Mouse (Mus musculus) forebrain, embryonic 12.5 days (tissue): Measurements from ENCODE around the gene Ldlr. TPM values are rescaled to one million over a fixed set of nuclear protein-coding genes. Genes with fewer than 3 reads are reported as not detected.
A peak's percentile ranks its signal among the peaks of the same experiment; 100 is the strongest.

Source experiments
- ATAC-seq: fragments of 200-750 bp; cut with Nextera tagmentation; 2 replicates; pipeline ENCODE4 v1.8.0; 2017; ENCODE audit warnings: moderate TSS enrichment; ENCODE audit not compliant: low FRiP score
- H3K27ac ChIP-seq: fragments of 300-500 bp; sonication (generic); 2 replicates; pipeline ENCODE4 v1.5.1; 2016; ENCODE audit warnings: mild to moderate bottlenecking
- H3K27me3 ChIP-seq: fragments of 300-500 bp; sonication (generic); 2 replicates; pipeline ENCODE4 v1.6.1; 2016; ENCODE audit warnings: mild to moderate bottlenecking
- H3K36me3 ChIP-seq: fragments of 300-500 bp; sonication (generic); replicated peaks from 2 replicates; pipeline ENCODE4 v1.6.1; 2016; ENCODE audit warnings: mild to moderate bottlenecking
- H3K4me1 ChIP-seq: fragments of 300-500 bp; sonication (generic); 2 replicates; pipeline ENCODE4 v1.6.1; 2016
- H3K4me2 ChIP-seq: fragments of 300-500 bp; sonication (generic); 2 replicates; pipeline ENCODE4 v1.6.1; 2016; ENCODE audit warnings: mild to moderate bottlenecking, moderate library complexity
- H3K4me3 ChIP-seq: fragments of 300-500 bp; sonication (generic); replicated peaks from 2 replicates; pipeline ENCODE4 v1.5.1; 2016; ENCODE audit warnings: mild to moderate bottlenecking
- H3K9ac ChIP-seq: fragments of 300-500 bp; sonication (generic); 2 replicates; pipeline ENCODE4 v1.6.1; 2016; ENCODE audit warnings: mild to moderate bottlenecking
- H3K9me3 ChIP-seq: fragments of 300-500 bp; sonication (generic); 2 replicates; pipeline ENCODE4 v1.6.1; 2016
- WGBS: fragments of 180-500 bp; shearing (Covaris S2); methylation state at CpG from one replicate; pipeline ENCODE4 v1.1.7; 2016; 5-methylcytosine and 5-hydroxymethylcytosine counted together
- polyA plus RNA-seq: library from polyadenylated mRNA; unstranded; fragments of >200 nt; fragmentation: Nextera tagmentation; extraction: Ambion mirVana; gene quantifications from 2 replicates; pipeline ENCODE4 v1.2.1, GENCODE M21; 2016

Ldlr gene
- polyA plus RNA-seq, 1 experiment from 2014 or later: 40.3 TPM

- Histone ChIP-seq H3K27ac (no peak overlapping the region), H3K4me1 (no peaks in the 10 kb centered on the region), H3K36me3 (peaks cover 66% of the 10 kb centered on the region), H3K9me3 (no peaks in the 10 kb centered on the region), H3K9ac (no peak overlapping the region), H3K4me3 (no peak overlapping the region), H3K4me2 (no peak overlapping the region), H3K27me3 (no peaks in the 10 kb centered on the region)
- 90% methylated on average over 6 of the region's 6 CpGs for WGBS
- ATAC-seq: no peak
These were observed 26.3 kb downstream of the Ldlr start for GRCm38 (mm10) chr9:21749382-21750118.

GRCm38 (mm10) chr9:21750370-21750769 is 27.1 kb downstream of the Ldlr start:
- no peaks in the 10 kb centered on the region for H3K9me3 ChIP-seq
- no peaks in the 10 kb centered on the region for H3K4me1 ChIP-seq
- H3K36me3 ChIP-seq: peaks cover 65% of the 10 kb centered on the region
- no peak for ATAC-seq
- H3K27me3 ChIP-seq: no peaks in the 10 kb centered on the region
- H3K9ac ChIP-seq: no peak overlapping the region
- no peak overlapping the region for H3K27ac ChIP-seq
- H3K4me3 ChIP-seq: no peak overlapping the region
- H3K4me2 ChIP-seq: no peak overlapping the region
- WGBS: 76% methylated on average over 3 of the region's 3 CpGs

DNA sequence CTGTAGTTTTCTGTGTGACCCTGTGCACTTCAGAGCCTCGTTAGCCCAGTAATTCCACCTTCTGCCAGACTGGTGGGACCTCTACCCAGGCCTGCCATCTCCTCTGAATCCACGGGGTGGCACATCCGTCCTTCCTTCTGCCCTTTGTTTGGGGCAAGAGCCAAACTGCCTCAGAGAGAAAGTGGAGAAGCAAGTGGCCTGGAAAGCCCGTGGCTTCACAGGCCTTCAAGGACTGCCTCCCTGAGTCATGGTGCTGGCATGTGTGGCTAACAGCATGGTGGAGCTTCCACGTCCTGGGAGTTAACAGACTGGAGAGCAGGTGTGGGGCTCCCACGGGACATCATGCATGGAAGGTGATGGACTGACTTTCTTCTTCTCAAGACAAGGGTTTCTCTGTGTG is 28.1 kb downstream of the Ldlr start:
- Histone ChIP-seq H3K4me1 (no peaks in the 10 kb centered on the region), H3K4me3 (no peak overlapping the region), H3K4me2 (no peak overlapping the region), H3K9me3 (no peaks in the 10 kb centered on the region), H3K36me3 (peaks cover 62% of the 10 kb centered on the region), H3K27me3 (no peaks in the 10 kb centered on the region), H3K9ac (no peak overlapping the region), H3K27ac (0 out of 2 replicates have a peak overlapping the region, but pooled peaks have one; percentile 2)
- no peak for ATAC-seq
- 71% methylated on average over 6 of the region's 6 CpGs for WGBS

- Histone ChIP-seq H3K27ac (peak overlapping the region; percentile 54; the same call in 1 of the 2 replicates), H3K36me3 (peaks cover 62% of the 10 kb centered on the region)
- 63% methylated on average over 10 of the region's 10 CpGs for WGBS
These were observed 29.0 kb downstream of the Ldlr start for GRCm38 (mm10) chr9:21752252-21752792.

DNA sequence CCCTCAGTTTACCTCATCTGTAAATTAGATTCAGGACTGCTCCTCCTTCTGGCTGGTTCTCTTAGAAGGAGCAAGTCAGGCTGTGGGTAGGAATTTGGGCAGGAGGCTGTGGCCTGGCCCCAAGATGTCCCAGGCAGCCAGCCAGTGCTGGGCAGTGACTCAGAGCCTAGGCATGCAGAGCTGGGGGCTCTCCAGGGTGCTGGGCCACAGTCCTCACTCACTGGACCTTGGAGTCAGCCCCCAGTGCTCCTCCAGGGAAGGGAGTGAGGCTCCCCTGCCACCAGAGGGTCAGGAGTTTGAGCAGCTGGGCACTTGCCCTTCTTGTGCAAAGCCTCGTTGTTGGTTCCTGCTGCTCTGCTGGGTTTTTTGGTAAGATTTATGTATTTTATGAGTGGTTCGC is 30.7 kb downstream of the Ldlr start:
- peaks cover 50% of the 10 kb centered on the region for H3K36me3 ChIP-seq
- no peak for ATAC-seq
- peaks cover 6% of the 10 kb centered on the region for H3K4me1 ChIP-seq
- no peak overlapping the region for H3K4me3 ChIP-seq
- no peak overlapping the region for H3K4me2 ChIP-seq
- no peak overlapping the region for H3K9ac ChIP-seq
- no peaks in the 10 kb centered on the region for H3K9me3 ChIP-seq
- 94% methylated on average over 2 of the region's 2 CpGs for WGBS
- H3K27ac ChIP-seq: no peak overlapping the region
- no peaks in the 10 kb centered on the region for H3K27me3 ChIP-seq

More at GRCm38 (mm10) chr9:21752252-21752792, 29.0 kb downstream of the Ldlr start:
- H3K4me2 ChIP-seq: no peak overlapping the region
- H3K4me1 ChIP-seq: no peaks in the 10 kb centered on the region
- H3K4me3 ChIP-seq: no peak overlapping the region
- ATAC-seq: no peak
- H3K9ac ChIP-seq: no peak overlapping the region
- no peaks in the 10 kb centered on the region for H3K27me3 ChIP-seq
- H3K9me3 ChIP-seq: no peaks in the 10 kb centered on the region

GRCm38 (mm10) chr9:21754516-21755321 is 31.4 kb downstream of the Ldlr start:
- Histone ChIP-seq H3K9ac (no peak overlapping the region), H3K4me3 (no peak overlapping the region), H3K4me1 (peaks cover 13% of the 10 kb centered on the region), H3K27me3 (no peaks in the 10 kb centered on the region), H3K4me2 (no peak overlapping the region), H3K9me3 (no peaks in the 10 kb centered on the region), H3K36me3 (peaks cover 43% of the 10 kb centered on the region), H3K27ac (no peak overlapping the region)
- 86% methylated on average over 13 of the region's 13 CpGs for WGBS
- ATAC-seq: no peak

GRCm38 (mm10) chr9:21758576-21759529 is 35.6 kb downstream of the Ldlr start:
- peaks cover 35% of the 10 kb centered on the region for H3K36me3 ChIP-seq
- H3K9ac ChIP-seq: peak overlapping the region; percentile 77
- peak overlapping the region; percentile 85 for H3K4me3 ChIP-seq
- WGBS: 60% methylated on average over 14 of the region's 14 CpGs
- H3K4me1 ChIP-seq: peaks cover 14% of the 10 kb centered on the region
- no peak overlapping the region for H3K27ac ChIP-seq
- no peaks in the 10 kb centered on the region for H3K9me3 ChIP-seq
- H3K27me3 ChIP-seq: no peaks in the 10 kb centered on the region
- H3K4me2 ChIP-seq: peak overlapping the region; percentile 74
- ATAC-seq: no peak

DNA sequence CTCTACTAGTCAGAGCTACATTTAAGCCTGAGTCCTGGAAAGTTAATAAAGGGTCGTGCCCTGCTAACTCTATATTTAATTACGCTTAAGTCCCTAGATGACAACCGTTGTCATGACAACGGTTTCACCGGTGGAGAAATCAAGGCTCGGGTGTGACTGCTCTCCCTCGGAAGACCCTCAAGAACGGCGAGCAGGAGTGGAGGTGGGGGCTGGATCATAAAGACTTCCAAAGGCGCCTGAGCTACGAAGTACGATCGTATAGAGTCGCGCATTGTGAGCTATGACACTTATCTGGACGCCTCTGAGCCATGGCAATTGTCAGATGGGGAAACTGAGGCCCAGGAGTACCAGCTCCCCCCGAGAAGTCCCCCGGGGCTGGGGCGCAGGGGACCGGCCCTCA is 36.4 kb downstream of the Ldlr start:
- Histone ChIP-seq H3K4me1 (peaks cover 14% of the 10 kb centered on the region), H3K9ac (peak overlapping the region; percentile 77), H3K27ac (peak overlapping the region; percentile 51; the same call in 1 of the 2 replicates), H3K4me2 (peak overlapping the region; percentile 74), H3K36me3 (peaks cover 28% of the 10 kb centered on the region), H3K4me3 (peak overlapping the region; percentile 85), H3K9me3 (no peaks in the 10 kb centered on the region), H3K27me3 (no peaks in the 10 kb centered on the region)
- WGBS: under 1% methylated on average over 19 of the region's 20 CpGs
- ATAC-seq: no peak; the same call in none of the 2 replicates

DNA sequence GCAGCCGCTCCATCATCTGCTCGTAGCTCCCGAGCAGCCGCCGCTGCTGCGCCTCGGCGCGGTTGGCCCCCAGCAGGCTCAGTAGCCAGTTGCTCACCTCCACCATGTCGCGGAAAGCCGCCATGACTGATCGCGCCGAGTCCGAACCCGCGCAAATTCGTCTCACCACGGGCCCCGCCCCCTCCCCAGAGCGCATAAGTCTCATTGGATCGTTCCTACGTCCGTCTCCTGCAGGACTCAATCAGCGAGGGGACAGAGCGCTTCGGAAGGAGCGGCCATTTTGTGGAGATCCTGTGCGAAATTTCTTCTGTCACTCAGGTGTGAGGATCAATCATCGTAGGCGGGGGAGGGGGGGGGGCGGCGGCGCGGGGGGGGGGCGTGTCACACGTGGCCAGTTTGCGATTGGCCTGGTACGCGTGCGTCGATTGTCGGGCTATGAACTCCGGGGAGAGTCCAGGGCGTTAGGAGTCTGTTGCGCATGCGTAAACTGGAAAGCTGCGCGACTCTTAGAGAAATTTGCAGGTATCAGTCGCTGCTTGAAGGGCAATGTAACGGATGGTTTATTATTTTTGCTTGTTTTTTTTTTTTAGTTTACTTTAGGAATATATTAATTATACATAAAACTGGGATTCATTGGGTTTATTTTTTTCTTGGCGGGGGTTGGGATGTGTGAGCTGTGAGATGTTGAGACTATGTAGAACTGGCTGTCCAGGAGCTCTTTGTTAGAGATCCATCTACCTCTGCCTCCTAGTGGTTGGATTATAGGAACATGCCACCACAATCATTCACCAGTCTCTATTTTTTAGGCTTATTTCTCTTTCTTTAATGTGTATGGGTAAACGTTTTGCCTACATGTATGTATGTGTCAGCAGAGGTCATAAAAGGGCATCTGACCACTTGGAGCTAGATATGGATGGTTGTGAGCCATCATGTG is 37.1 kb downstream of the Ldlr start, which contains the start of gene Spc24:
TSS of gene Spc24 (minus strand) at position 149 of the 934 bp plus-strand sequence.
- Histone ChIP-seq H3K27me3 (no peaks in the 10 kb centered on the region), H3K27ac (peak within 1 kb of the TSS; percentile 73), H3K9ac (peak within 1 kb of the TSS; percentile 77), H3K4me2 (peak within 1 kb of the TSS; percentile 74), H3K36me3 (peaks cover 22% of the 10 kb centered on the region), H3K4me1 (peaks cover 14% of the 10 kb centered on the region), H3K9me3 (no peaks in the 10 kb centered on the region), H3K4me3 (peak within 1 kb of the TSS; percentile 85)
- WGBS: 1% methylated on average over 49 of the region's 54 CpGs
- ATAC-seq: peak; percentile 98

GRCm38 (mm10) chr9:21762135-21762534 is 38.9 kb downstream of the Ldlr start:
- Histone ChIP-seq H3K27me3 (no peaks in the 10 kb centered on the region), H3K9me3 (no peaks in the 10 kb centered on the region)
- no peak for ATAC-seq

More at GRCm38 (mm10) chr9:21762135-21762534, 38.9 kb downstream of the Ldlr start:
- Histone ChIP-seq H3K36me3 (peaks cover 7% of the 10 kb centered on the region), H3K4me1 (peaks cover 14% of the 10 kb centered on the region), H3K4me2 (no peak overlapping the region), H3K4me3 (no peak overlapping the region), H3K27ac (no peak overlapping the region), H3K9ac (no peak overlapping the region)
